Mouse (Mus musculus): Measurements from ENCODE around the gene Hist1h3f. TPM values are rescaled to one million over a fixed set of nuclear protein-coding genes. Genes with fewer than 3 reads are reported as not detected.
"Not testable (repeated sequence)": the region's sequence is repeated elsewhere in the genome, so short reads cannot be mapped to it uniquely, and the experiment has no call there.

Gene Hist1h3f
- polyA plus RNA-seq, 1 experiment from 2014 or later = 0.32 TPM

GRCm38 (mm10) chr13:23573898-23574524 is 30.2 kb downstream of the Hist1h3f start, which contains the start of the genes Hist1h2bf and Hist1h2ad:
Gene Hist1h2bf, minus strand, starts transcription at chr13:23574196.
Gene Hist1h2ad, plus strand, starts transcription at chr13:23574381.
- not testable (repeated sequence) for H3K9me3 ChIP-seq (ENCODE audit: low read length); H3K27me3 ChIP-seq (replicated peaks; ENCODE audit: insufficient read depth, low read length); H3K36me3 ChIP-seq (ENCODE audit: insufficient read depth, low read length)
- peak; percentile 90 for TF ChIP-seq EP300 (IDR thresholded peaks at IDR 0.05)
- DNase-seq (ENCODE audit: low spot score) = peak; percentile 99
- peak; percentile 88 for ATAC-seq
- H3K27ac ChIP-seq (ENCODE audit: low read length) = peak within 1 kb of the TSS; percentile 75; the same call in 1 of the 2 replicates
- H3K4me2 ChIP-seq (replicated peaks; ENCODE audit: low read depth, low read length) = peak within 1 kb of the TSS; percentile 64
- H3K4me3 ChIP-seq (ENCODE audit: low read depth, low read length) = peak within 1 kb of the TSS; percentile 35; the same call in 1 of the 2 replicates
- peak within 1 kb of the TSS; percentile 27; the same call in 1 of the 2 replicates for H3K9ac ChIP-seq (replicated peaks; ENCODE audit: low read depth)
- peaks cover 11% of the 10 kb centered on the region; the same call in 1 of the 2 replicates for H3K4me1 ChIP-seq (ENCODE audit: insufficient read depth, low read depth, low read length)
- under 1% methylated on average over 17 of the region's 42 CpGs for WGBS

GRCm38 (mm10) chr13:23574546-23575170 is 30.8 kb downstream of the Hist1h3f start:
- peak; percentile 3 for ATAC-seq

GRCm38 (mm10) chr13:23575271-23575851 is 31.5 kb downstream of the Hist1h3f start, which contains the start of gene Hist1h3d:
Gene Hist1h3d, plus strand, starts transcription at chr13:23575763.
- H3K27me3 ChIP-seq (replicated peaks; ENCODE audit: insufficient read depth, low read length) = no peaks in the 10 kb centered on the region
- no peaks in the 10 kb centered on the region for H3K9me3 ChIP-seq (ENCODE audit: low read length)
- DNase-seq (ENCODE audit: low spot score) (peak; percentile 96), ATAC-seq (peak; percentile 55)
- H3K36me3 ChIP-seq (ENCODE audit: insufficient read depth, low read length) = no peaks in the 10 kb centered on the region
- H3K4me2 ChIP-seq (replicated peaks; ENCODE audit: low read depth, low read length) = peak within 1 kb of the TSS; percentile 57
- WGBS = under 1% methylated on average over 18 of the region's 18 CpGs
- H3K9ac ChIP-seq (replicated peaks; ENCODE audit: low read depth) = no peak within 1 kb of the TSS
- H3K27ac ChIP-seq (ENCODE audit: low read length) = peak within 1 kb of the TSS; percentile 76
- peaks cover 11% of the 10 kb centered on the region; the same call in 1 of the 2 replicates for H3K4me1 ChIP-seq (ENCODE audit: insufficient read depth, low read depth, low read length)
- no peak for TF ChIP-seq CTCF (IDR thresholded peaks at IDR 0.05)
- no peak for TF ChIP-seq EP300 (IDR thresholded peaks at IDR 0.05)
- H3K4me3 ChIP-seq (ENCODE audit: low read depth, low read length) = peak within 1 kb of the TSS; percentile 35

More at GRCm38 (mm10) chr13:23574546-23575170, 30.8 kb downstream of the Hist1h3f start:
- H3K9me3 ChIP-seq (ENCODE audit: low read length); H3K9ac ChIP-seq (replicated peaks; ENCODE audit: low read depth); H3K36me3 ChIP-seq (ENCODE audit: insufficient read depth, low read length); H3K27me3 ChIP-seq (replicated peaks; ENCODE audit: insufficient read depth, low read length): not testable (repeated sequence)
- DNase-seq (ENCODE audit: low spot score) = peak; percentile 36
- Histone ChIP-seq H3K4me2 (replicated peaks; ENCODE audit: low read depth, low read length) (peak overlapping the region; percentile 64), H3K4me1 (ENCODE audit: insufficient read depth, low read depth, low read length) (peaks cover 11% of the 10 kb centered on the region; the same call in 1 of the 2 replicates), H3K4me3 (ENCODE audit: low read depth, low read length) (0 out of 2 replicates have a peak overlapping the region, but pooled peaks have one; percentile 15), H3K27ac (ENCODE audit: low read length) (peak overlapping the region; percentile 75; the same call in 1 of the 2 replicates)
- 0% methylated on average over 5 of the region's 39 CpGs for WGBS

- WGBS = 0% methylated on average over 8 of the region's 40 CpGs
- Histone ChIP-seq H3K4me3 (ENCODE audit: low read depth, low read length) (peak overlapping the region; percentile 35), H3K27ac (ENCODE audit: low read length) (peak overlapping the region; percentile 76), H3K4me2 (replicated peaks; ENCODE audit: low read depth, low read length) (peak overlapping the region; percentile 57), H3K4me1 (ENCODE audit: insufficient read depth, low read depth, low read length) (peaks cover 11% of the 10 kb centered on the region; the same call in 1 of the 2 replicates)
- not testable (repeated sequence) for ATAC-seq; DNase-seq (ENCODE audit: low spot score); H3K36me3 ChIP-seq (ENCODE audit: insufficient read depth, low read length); H3K9me3 ChIP-seq (ENCODE audit: low read length); H3K27me3 ChIP-seq (replicated peaks; ENCODE audit: insufficient read depth, low read length); H3K9ac ChIP-seq (replicated peaks; ENCODE audit: low read depth)
These were observed 32.0 kb downstream of the Hist1h3f start for GRCm38 (mm10) chr13:23575864-23576313.

- Histone ChIP-seq H3K9me3 (ENCODE audit: low read length) (no peaks in the 10 kb centered on the region), H3K4me3 (ENCODE audit: low read depth, low read length) (peak overlapping the region; percentile 35), H3K27ac (ENCODE audit: low read length) (no peak overlapping the region), H3K36me3 (ENCODE audit: insufficient read depth, low read length) (no peaks in the 10 kb centered on the region), H3K27me3 (replicated peaks; ENCODE audit: insufficient read depth, low read length) (no peaks in the 10 kb centered on the region), H3K4me1 (ENCODE audit: insufficient read depth, low read depth, low read length) (peaks cover 11% of the 10 kb centered on the region; the same call in 1 of the 2 replicates), H3K4me2 (replicated peaks; ENCODE audit: low read depth, low read length) (peak overlapping the region; percentile 57), H3K9ac (replicated peaks; ENCODE audit: low read depth) (no peak overlapping the region)
- DNase-seq (ENCODE audit: low spot score) = peak; percentile 24
- no peak for ATAC-seq
- WGBS = 6% methylated on average over 7 of the region's 7 CpGs
- TF ChIP-seq EP300 (IDR thresholded peaks at IDR 0.05) = no peak
- no peak for TF ChIP-seq CTCF (IDR thresholded peaks at IDR 0.05)
These were observed 32.6 kb downstream of the Hist1h3f start for GRCm38 (mm10) chr13:23576351-23576881.

All from lung, postnatal 0 days (tissue).